Mouse (Mus musculus): ENCODE measurements around the gene Znhit6.

- TF ChIP-seq POLR2A (IDR thresholded peaks at IDR 0.05; ENCODE audit: control insufficient read depth, extremely low read depth, insufficient read depth, low read length, poor library complexity) (no peak), CTCF (IDR thresholded peaks at IDR 0.05; ENCODE audit: borderline replicate concordance, control insufficient read depth, extremely low read depth, insufficient read depth, low read length, poor library complexity) (no peak)
These were observed 74.5 kb downstream of the Znhit6 start for GRCm38 (mm10) chr3:145650298-145651011.
